Mouse (Mus musculus) lung, postnatal 14 days (tissue): ENCODE data around the gene Ppp1r11.

Source experiments
- DNase-seq: peaks from one replicate; pipeline ENCODE4 v3.0.0; 2021

The Ppp1r11 gene

GRCm38 (mm10) chr17:36912031-36912430 lies 39.5 kb downstream of the Ppp1r11 start:
- DNase-seq, result no peak

- DNase-seq, result no peak
Observed at GRCm38 (mm10) chr17:36909802-36910201, 41.7 kb downstream of the Ppp1r11 start.

DNA sequence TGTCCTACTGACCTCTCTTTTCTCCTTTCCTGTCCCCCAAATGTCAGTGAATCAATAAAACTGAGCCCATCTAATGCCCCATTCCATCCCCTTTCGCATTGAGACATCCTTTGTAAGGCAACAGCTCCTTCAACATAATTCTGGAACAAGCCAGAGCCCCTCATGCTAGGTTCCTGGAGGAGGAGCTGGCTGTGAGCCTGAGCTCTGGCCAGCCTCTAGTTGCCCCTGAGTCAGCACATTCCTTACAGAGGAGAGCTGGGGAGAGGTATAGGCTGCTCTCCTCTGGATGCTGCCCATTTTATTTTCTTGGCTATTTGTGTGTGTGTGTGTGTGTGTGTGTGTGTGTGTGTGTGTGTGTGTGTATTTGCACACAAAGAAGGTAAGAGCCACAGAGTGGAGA lies 43.3 kb downstream of the Ppp1r11 start:
- DNase-seq, result no peak

- DNase-seq, result no peak
Observed at GRCm38 (mm10) chr17:36903651-36904050, 47.9 kb downstream of the Ppp1r11 start.

DNA sequence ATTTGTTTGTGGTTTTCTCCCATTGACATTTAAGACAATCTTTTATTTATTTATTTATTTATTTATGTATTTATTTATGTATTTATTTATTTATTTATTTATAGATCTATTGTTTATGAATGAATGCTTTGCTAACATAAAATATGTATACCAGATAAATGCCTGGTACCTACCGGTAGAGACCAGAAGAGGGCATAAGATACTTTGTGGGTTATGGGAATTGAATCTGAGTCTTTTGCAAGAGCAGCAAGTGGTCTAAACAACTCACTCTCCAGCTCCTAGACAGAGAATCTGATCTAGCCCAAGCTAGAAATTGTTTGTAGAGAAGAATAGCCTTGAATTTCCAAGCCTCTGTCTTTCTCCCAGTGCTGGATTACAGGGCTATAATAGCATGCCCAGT lies 50.9 kb downstream of the Ppp1r11 start:
- DNase-seq, result no peak

DNA sequence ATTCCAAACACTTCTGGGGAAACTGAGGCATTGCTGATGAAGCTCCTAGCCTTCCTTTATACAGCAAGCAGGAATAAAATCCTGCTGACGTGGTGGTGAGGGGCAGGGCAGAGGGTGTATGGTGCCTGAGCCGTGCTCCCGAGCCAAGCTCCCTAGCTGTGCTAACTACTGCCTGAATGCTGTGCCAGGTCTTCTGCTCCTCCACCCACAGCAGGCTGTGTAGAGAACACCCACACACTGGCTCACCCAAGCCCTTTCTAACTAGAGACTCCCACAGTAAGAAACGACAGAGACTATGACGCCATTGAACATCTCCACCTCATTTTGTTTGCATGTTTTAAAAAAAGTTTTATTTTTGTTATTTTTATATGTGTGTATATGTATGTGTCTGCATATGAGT lies 51.5 kb downstream of the Ppp1r11 start:
- DNase-seq, result no peak

DNA sequence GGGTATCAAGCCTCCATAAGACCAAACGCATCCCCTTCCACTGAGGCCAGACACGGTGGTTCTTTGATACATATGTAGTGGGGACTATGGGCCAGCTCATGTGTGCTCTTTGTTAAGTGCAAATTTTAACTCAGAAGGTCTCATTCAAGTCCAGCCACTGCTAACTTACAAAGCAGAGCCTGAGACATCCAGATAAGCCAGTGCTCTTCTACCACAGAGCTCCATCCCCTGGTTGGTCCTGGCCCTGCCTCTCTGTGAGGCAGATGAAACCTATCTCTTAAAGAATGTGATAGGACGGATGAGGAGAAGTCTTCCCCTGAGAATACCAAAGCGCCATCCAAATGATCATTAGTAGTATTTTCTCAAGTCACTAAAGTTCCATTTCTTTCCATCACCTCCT lies 52.2 kb downstream of the Ppp1r11 start:
- DNase-seq, result no peak
